Mouse (Mus musculus) induced T-regulatory cell, adult 2 months (primary cell): ENCODE data around the gene Trp53tg5.

Source experiments
- DNase-seq: peaks from one replicate; pipeline ENCODE4 v3.0.0-alpha.2; 2012; ENCODE audit warnings: low read depth

Trp53tg5 gene

DNA sequence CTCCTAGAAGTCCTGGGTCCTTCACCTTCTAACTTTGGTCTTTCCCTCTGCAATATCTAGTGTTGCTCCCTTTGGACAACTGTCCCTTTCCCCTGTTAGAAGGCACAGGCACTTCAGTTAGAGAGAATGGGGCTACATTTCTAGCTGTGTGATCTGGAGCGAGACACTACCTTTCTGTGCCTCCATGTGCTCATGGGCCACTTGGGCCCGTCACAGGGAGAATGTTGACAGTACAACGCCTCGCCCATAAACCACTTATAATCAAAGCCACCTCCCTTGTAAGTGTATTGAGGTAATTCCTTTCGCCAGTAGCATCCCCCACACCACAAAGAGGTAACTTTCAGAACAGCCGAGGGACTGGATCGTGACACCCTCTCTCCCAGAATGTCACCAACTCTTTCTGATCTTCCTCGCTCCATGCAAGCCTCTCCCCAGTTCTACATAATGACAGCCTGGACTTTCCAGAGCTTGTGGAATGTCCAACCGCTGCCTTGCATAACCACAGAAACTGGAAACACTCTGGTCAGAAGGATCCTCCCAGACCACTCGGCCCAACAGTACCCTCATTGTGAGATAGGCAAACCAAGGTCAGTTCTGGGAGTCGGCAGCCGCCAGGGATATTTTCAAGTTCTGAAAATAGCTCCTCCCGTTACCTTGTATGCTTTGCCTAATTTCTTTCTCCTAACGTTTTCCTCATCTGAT is 24.0 kb downstream of the Trp53tg5 start:
- no peak for DNase-seq

DNA sequence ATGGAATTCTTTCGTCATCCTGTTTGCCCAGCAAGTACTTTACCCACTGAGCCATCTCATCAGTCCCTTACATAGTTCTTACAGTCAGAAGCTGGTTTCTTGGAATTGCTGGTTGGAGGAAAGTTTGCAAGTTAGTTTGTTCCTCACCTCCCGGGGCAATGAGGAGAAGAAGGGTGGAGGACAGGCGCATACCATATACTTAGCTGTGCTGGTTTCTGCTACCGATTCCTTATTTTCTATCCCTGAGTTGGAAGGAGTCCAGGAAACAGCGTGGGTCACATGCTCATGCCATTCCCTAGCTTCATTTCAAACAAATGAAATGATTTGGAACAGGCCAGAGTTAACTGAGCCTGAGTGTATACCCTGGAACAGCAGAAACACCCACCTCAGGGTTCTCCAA is 24.6 kb downstream of the Trp53tg5 start:
- no peak for DNase-seq

DNA sequence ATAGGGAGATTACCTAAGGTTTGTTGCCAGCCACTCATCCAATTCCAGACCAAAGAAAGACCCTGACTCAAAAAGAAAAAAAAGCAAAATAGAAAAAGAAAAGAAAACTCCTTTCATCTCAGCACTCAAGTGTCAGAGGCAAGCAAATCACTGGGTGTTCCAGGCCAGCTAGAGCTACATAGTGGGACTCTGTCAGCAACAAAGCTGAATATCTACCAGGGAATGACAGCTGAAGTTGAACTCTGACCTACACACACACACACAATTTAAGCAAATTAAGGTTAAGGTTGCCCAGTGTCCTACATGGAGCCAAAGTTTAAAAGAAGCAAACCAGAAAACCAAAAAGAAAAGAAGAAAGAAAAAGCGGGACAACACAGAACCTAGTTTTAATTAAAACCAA is 25.4 kb downstream of the Trp53tg5 start:
- DNase-seq: no peak

DNA sequence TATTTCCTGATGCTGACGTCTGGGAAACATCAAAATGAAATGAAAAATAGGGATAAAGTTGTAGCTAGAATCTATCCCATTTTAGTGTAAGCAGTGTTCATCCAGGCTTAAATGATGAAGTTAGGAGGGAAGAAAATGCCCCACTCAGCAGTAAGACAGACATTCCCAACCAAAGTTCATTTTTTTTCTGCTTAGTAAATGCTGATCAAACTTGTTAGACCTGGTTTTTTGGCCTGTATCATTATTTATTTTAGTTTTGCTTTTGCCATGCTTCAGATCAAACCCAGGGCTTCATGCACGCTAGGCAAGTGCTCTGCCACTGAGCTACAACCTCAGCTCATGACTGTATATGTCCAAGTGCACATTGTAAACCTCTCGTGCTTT is 27.4 kb downstream of the Trp53tg5 start:
- no peak for DNase-seq

DNA sequence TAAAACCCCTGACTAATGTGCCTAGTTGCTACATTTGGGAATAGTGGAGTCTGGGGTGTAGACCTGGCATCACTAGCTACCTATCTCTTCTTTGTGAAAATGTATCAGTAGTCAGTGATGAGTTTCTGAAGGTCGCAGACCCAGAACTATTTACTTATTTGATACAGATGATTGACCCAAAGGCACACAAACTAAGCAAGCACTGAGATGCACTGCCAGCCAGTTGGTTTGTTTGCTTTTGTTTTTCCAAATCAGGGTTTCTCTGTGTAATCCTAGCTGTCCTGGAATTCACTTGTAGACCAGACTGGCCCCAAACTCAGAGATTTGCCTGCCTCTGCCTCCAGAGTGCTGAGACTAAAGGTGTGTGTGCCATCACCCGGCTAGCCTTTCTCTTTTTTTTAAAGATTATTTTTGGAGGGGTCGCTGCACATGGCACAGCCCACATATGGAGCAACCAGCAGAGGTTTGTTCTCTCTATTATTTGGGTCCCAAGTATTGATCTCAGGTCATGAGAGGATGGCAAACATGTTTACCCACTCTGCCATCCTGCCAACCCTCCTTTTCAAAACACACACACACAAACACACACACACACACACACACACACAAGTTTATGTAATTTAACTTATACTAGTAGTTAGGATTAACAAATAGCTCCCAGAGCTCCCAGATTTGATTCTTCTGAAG is 28.0 kb downstream of the Trp53tg5 start:
- no peak for DNase-seq

DNA sequence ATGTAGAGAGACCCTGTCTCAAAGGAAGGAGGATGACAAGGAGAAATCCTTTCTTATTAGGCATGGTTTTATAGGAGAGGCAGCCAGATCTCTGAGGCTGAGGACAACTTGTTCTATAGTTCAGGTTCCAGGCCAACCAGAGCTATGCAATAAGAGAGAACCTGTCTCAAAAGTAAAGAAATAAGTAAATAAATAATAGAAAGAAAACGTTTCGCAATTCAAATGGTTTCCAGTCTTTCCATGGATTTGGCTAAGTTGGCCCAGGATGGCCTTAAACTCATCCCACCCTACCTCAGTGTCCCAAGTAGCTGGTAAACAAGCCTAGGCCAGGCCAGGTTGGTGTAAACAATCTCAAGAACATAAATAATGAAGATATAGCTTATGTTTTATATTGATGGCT is 28.8 kb downstream of the Trp53tg5 start:
- no peak for DNase-seq

DNA sequence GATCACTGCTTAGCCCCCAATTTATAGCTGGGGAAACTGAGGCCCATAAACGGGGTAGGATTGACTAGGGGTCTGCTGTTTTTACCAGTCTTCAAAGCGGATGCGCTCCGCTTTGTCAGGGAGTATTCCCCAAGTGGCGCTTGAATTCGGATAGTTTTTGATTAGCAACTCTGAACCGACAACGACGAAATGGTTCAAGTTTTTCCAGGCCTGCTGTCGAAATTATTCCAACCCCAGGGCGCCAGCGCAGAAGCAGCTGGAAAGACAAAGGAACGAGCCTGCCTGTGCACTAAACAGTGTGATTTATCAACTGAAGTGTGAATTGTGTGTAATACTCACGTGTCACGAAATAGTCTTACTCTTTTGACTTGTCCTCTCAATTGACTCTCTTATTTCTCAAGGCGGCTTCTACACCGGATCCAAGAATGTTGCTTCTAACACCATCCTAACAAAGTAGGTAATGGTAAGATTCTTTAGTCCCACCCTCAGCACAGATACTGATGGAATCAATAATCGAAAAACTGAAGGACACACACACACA is 30.0 kb downstream of the Trp53tg5 start, which contains the start of gene Sdc4:
Sdc4 (minus strand) TSS at position 428 of the 541 bp plus-strand sequence.
- DNase-seq: no peak

DNA sequence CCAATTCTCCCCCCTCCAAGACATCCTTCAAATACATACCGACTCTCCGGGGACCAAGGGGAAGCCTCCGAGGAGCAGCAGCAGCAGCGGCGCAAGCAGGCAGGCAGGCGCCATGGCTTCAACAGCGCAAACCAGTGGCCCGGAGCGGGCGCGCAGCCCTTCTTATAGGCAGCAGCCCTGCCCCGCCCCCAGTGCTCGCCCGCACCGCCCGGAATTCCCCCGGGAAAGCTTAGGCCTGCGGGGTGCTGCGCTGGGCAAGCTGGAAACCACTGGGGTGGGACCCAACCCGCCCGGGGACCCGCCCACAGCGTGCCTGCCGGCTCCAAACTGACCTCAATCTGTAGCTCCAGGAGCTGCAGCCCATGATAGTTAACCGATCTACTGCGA is 30.5 kb downstream of the Trp53tg5 start:
- DNase-seq: peak; percentile 61

DNA sequence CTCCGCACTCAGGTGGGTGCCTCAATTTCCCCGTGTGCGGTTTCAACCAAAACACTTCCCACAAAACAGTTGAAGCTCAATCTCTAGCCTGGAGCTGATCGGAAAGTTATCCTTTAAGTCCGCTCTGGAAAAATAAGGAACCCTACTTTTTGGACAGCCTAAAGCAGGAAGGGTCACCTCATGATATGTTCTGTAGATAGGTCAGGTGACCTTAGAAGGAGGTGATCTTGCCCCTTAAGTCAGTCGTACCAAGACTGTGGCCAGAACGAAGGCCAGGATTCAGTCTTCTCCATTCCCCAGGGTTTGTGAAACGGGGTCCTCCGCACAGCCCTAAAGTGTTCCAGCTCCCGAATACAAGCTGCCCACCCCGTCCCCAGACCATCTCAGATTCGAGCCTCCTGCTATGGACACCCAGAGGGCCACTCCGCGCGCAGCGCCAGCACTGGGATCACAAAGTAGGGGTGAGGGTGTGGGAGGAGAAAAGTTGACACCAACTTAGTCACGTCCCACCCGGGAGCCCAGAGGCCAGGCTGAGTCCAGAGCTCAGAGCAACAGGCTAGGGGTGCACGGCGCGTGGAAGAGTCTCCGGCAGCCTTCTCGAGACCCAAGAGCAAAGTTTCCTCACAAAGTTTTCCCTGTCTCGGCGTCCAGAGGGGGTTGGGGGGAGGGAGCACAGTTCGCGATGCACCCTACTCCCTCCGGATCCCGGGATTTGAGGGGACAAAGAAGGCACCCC is 31.0 kb downstream of the Trp53tg5 start:
- DNase-seq: no peak

DNA sequence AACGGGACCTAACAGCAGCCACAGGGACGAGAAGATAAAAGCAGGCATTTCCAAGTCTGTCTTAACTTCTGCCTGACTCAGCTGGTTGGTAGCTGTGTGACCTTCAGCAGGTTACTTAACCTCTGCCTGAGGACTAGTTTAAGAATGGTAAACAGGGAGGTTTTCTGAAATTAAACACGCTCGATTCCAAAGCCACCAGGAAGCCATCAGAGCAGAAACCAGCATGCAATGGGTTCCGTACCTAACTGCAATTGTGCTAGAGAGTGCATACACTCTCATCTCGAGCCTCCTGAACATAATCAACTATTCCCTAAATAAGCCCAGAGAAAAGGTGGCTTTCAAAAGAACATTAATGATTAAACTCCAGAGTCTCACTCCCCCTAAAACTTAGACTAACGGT is 31.8 kb downstream of the Trp53tg5 start:
- DNase-seq: peak; percentile 28

DNA sequence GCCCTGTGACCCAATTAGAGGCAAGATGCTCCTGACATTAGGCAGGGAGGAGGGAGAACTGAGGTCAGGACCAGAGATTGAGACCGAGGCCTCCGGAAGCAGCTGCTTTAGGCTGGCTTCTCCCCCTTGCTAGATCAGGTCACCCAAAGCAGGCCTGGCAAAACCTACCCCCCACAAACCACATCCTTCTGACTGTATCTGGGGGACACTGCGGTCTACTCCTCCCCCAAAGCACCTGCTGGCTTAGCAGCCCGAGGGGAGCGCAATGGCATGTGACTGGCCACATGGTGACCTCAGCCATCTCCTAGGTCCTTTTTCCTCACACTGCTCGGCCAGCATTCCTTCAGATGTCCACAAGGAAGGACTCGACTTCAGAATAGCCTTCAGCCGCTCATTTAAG is 32.4 kb downstream of the Trp53tg5 start:
- peak; percentile 51 for DNase-seq

DNA sequence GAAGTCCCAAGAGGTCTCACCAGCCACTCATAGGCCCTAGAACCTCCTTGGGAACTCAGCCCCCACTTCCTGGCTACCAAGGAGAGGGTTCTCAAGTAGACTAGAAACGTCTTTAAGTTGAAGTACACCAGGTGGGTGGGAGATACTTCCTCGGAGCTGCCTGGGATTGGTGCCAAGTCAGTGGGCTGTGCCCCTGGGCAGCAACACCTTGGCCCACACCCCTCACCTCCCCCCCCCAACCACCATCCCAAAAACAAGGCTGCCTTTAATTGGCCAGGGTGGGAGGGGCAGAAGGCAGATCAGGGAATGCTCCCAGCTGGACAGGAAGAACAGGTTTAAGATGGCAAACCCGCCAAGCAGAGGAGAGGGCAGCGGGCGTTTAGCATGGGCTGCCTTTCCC is 33.2 kb downstream of the Trp53tg5 start:
- DNase-seq: no peak

DNA sequence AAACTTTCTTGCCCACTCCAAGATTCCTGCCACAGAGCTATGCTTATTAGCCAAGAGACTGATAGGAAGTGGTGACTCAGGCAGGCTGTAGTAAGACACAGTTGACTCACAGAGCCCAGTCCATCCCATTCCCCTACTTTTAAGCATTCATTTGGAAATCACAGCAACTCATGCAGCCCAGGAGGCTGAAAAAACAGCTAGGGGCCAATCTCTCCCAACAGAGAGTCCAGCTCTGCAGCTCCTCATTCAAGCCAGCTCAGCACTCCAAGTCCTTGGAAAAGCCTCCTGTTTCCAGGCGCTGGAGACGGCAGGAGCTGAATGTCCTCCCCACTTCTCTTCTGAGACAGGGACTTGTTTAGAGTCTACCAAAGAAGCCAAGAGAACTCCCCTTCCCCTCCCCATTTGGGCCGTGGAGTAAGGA is 34.5 kb downstream of the Trp53tg5 start:
- no peak for DNase-seq

DNA sequence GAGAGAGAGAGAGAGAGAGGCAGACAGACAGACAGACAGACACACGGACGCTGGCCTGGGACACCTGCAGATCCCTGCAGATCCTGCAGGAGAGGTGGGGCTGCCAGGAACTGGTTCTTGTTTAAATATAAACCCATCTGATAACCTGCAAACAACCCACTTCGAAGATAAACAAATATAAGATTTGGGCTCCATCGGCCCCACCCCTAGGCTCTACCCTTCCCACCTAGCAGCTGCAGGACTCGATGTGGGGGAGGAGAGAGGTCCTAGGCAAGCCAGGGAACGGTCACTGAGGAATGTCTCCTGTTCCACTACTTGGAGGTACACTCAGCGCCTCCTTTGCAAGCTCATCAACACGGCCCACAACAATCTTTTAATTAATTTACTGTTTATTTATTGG is 35.3 kb downstream of the Trp53tg5 start:
- DNase-seq: no peak

DNA sequence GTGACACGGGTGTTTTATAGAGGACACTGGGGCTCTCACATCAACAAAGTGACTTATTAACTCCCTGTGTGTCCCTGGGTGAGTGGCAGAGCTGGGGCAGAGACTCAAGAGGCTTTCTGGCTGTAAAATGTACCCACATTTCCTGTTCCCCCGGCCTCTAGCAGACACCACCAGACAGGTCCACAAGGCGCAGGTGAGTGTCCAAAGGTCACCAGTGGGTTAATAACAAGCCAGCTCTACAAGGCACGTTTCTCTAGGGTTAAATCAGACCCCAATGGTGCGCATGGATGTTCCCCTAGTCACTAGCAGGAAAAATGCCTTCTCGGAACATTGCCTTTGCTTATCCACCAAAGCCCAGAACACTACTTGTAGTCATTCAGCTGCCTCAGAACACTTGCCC is 35.8 kb downstream of the Trp53tg5 start:
- DNase-seq: no peak

DNA sequence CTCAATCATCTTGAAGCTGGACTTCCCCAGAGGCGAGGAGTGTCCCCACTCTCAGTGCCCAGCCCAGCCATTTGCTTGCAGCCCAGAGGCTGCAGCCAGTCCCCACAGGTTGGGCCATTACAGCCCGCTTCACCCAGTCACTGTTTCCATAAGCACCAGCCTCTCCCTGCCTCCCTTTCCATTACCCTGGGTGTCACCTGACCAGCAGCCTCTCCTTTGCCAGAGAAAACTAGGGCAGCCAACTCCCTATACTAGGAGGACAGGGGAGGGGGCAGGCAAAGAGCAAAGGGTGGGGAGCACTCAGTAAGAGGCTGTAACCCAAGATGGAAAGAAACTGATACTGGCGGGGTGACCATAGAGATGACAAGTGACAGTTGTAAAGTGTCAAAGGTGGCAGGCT is 36.6 kb downstream of the Trp53tg5 start:
- DNase-seq: no peak

DNA sequence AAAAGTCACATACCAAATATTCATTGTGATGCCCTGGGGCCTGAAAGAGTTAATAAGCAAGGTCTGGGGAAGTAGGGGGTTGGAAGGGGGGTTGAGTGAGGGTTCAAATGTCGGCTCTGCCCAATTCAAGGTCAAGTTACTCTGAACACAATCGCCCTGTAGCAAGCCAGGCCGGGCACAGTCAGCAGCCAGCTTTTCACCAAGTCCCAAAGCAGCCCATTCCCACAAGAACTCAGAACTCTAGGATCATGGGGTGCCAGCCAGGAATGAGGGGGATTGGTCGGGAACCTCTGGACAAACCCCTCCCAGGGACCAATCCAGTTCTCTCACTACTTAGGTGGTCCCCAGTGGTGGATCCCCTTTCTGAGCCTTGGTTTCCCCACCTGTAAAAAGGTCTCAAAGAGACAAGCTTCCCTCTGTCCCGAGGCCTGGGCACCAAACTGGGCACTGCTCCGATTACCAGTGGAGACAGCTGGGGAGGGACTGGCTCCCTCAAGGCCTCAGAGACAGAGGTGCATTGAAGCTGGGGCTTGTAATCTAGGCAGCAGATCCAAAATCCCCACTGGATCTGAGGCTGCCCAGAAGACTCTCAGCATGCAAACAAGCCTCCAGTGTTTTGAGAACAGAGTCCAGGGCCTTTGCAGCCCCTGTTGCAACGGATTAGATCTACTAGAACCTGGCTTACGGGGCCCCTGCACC is 37.2 kb downstream of the Trp53tg5 start:
- no peak for DNase-seq

DNA sequence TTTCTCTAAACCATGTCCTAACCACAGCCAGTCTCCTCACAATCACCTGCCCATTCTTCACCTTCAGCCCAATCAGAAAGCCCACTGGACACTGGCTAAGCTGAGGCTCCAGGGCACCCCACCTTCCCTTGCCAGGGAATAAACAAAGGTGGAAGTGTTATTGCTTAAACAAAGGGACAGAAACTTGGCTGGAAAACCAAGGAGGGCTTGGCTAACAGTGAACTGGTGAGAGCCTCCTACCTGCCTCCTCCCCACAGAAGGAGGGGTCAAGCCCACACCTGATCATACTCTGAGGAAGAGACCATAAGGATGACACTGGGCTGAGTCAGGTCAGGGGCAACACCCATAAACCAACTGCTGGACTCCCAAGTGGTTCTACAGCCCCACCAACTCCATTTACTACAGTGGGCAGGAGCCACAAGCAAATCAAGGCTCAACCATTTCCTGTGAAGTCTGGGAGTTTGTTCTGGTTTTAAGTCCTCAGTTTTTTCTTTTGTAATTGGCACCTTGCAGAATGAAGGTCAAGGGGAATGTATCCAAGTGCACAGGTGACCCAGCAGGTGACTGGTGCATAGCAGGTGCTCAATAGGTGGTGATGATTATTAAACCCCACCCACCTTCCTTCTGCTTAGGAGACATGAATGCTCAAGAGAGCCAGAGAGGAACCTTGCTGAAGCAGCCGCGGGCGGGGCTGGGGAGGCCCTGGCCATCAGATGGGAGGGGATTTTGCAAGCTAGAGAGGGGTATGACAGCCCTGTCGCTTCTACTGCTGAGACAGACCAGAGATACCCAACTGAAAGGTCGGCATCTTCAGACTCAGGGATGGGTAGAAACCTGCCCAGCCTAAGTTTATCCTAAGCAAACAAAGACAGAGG is 38.1 kb downstream of the Trp53tg5 start:
- DNase-seq: no peak

DNA sequence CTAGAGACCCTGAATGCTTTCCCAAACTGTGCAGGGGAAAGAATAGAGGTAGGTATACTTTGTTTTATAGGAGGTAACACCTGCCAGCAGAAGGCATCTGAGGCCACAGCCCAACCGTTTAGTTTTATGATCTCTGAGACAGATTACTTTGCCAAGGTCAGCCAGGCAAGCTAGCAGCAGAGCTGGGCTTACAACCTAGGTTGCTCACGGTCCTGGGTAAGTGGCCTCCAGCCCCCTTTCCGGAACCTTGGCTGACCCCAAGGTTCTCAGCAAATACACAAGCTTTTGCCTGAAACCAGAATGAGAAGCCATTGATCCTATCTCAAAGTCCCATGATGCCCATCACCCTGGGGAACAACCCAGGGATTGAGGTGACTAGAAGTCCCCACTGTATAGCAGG is 38.8 kb downstream of the Trp53tg5 start:
- DNase-seq: no peak

DNA sequence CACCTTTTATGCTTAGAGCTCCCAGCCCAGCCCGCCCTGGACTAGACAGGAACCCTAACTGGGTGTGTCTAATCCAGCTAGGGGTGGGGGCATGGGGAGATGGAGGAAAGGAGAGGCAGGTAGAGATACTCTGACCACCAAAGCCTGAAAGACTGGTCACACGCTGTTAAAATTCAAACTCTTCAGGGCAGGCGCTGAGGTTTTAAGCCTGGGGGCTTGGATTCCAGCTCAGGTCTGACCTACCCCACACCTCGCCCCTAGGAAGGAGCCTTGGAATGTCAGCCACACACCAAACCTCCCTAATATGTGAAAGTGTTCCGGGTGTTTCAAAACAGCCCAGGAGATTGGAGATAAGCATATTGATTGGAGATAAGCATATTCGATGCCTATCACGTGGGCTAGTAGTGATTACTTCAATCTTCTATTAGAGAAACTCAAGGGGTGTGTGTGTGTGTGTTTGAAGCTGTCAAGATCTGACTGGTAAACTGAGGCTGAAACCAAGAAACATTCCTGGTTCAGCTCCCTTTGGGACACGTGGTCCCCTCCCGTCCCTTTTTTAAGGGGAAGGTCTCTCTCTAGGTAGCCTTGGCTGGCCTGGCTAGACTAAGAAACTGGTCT is 40.1 kb downstream of the Trp53tg5 start:
- no peak for DNase-seq
